Mouse (Mus musculus): Measurements from ENCODE around the gene Frat1. TPM values are rescaled to one million over a fixed set of nuclear protein-coding genes. Genes with fewer than 3 reads are reported as not detected.

Gene Frat1
- total RNA-seq (2021), result 10 to 100 TPM; 17.8 to 22.3 TPM
- long read RNA-seq, partial matches to known transcripts, result 0 of 1 reads
- long read RNA-seq, other reads (novel, unspliced or antisense), result 0 of 1 reads

GRCm38 (mm10) chr19:41829381-41830105, at the start of gene Frat1:
Gene Frat1 (plus strand): TSS chr19:41829970.
- peak; percentile 88 to 95 for DNase-seq (ENCODE audit: low spot score in 2 of 2)

GRCm38 (mm10) chr19:41786896-41787295, 42.9 kb upstream of the Frat1 start:
- DNase-seq (ENCODE audit: low spot score in 2 of 2), result no peak

DNA sequence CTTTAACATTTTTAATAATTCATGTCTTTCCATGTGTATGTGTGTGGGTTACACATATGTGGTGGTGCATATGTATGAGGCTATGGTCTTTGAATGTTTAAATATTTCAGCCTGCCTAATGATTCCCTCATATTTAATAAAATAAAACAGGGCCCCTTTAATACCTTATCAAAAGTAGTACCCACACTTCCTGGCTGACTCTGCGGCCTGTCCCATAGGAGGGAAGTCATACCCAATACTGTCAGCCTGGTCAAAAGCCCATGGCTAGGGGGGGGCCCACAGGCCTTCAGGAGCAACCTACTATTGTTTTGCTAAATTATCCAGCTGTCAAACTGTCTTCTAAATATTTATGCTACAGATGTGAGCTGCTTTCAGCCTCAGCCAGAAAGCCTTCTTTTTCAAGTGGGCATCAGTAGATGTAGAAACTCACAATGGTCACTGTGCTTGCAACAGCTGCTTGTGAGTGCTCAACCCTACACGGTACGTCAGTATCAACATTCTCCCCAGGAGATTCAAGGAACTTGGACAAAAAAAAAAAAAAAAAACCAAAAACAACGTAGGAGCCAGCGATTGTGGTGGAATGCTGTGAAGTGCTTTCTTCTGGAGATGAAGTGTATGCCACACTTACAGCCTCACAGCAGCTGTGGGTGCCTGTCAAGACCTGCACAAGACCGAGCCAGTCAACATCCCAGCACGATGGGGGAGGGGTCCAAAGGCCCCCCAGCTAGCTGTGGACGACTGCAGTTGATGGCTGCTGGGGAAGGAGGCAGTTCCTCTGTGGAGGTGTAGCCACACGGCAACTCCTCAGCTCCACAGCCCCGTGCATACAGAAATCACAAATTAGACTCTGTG, 40.4 kb upstream of the Frat1 start:
- no peak for DNase-seq (ENCODE audit: low spot score in 2 of 2)

DNA sequence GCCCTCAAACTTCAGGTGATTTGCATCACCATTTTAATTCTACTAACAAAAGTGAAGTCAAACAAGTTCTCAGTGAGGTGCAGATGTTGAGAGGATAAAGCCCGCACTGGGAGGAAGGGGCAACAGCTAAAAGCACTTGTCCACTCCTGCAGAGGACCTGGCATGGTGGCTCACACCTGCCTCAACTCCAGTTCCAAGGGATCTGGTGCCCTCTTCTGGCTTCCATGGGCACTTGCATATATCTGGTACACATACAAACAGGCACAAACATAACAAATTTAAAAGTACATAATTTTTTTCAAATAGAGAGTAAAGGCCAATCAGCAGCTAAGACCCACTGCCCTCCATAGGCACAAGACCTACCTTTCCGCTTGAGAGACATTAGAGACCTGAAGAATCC, 38.4 kb upstream of the Frat1 start:
- no peak for DNase-seq (ENCODE audit: low spot score in 2 of 2)

DNA sequence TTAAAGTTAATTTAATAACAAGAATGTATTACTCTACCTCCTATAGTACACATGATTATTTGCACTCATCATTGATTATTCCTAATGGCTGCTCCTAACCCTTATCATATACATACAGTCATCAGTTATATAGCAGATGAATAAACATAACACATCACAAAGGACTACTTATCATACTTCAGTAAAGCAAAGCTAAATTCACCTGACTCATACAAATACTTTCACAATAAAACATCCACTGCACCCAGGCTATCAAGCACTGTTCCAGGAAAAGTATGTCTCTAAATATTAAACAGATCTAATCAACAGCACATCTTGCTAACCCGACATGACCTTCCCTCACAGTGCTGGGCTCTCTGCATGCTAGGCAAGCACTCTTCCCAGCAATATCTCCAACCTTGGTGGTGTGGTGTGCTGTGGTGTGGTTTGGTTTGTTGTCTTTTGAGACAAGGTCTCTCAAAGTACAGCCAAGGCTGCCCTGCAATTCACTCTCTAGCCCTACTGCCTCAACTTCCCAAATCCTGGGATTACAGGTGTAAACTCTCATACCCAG, 36.8 kb upstream of the Frat1 start:
- no peak for DNase-seq (ENCODE audit: low spot score in 2 of 2)

DNA sequence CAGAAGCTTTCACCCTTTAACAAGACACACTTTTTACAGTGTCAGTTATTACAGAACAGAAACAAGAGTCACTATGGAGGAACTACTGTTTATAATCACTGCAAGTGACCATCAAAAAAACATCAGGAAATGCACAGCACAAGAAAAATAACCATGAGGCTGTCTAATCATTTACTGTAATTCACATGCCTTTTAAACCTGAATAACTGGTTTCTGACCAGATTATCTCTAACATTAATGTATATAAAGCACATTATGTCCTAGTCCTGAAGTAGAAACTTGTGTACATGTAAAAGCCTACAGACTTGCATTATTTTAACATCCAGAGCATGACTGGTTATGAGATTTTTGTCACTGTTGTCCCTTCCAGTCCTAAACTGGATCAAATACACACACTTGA, 35.8 kb upstream of the Frat1 start:
- DNase-seq (ENCODE audit: low spot score in 2 of 2), result no peak

GRCm38 (mm10) chr19:41794901-41795300, 34.9 kb upstream of the Frat1 start:
- DNase-seq (ENCODE audit: low spot score in 2 of 2), result no peak

- DNase-seq (ENCODE audit: low spot score in 2 of 2), result no peak
Measured at GRCm38 (mm10) chr19:41796148-41796760, 33.5 kb upstream of the Frat1 start.

GRCm38 (mm10) chr19:41796789-41797327, 32.9 kb upstream of the Frat1 start:
- no peak for DNase-seq (ENCODE audit: low spot score in 2 of 2)

DNA sequence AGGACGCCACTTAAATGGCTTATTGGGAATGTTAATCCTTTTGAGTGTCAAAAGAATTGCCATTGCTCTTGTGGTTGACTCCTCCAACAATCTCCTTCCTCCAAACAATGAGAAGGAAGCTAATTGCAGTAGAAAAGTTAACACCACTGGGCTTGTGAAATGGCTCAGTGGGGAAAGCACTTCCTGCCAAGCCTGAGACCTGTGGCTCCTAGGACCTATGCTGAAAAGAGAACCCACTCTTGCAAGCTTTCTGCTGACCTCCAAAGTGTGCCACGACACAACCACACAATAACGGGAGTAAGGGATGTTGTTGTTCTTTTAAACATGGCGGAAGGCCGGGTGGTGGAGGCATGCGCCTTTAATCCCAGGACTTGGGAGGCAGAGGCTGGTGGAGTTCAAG, 32.2 kb upstream of the Frat1 start:
- DNase-seq (ENCODE audit: low spot score in 2 of 2), result no peak

DNA sequence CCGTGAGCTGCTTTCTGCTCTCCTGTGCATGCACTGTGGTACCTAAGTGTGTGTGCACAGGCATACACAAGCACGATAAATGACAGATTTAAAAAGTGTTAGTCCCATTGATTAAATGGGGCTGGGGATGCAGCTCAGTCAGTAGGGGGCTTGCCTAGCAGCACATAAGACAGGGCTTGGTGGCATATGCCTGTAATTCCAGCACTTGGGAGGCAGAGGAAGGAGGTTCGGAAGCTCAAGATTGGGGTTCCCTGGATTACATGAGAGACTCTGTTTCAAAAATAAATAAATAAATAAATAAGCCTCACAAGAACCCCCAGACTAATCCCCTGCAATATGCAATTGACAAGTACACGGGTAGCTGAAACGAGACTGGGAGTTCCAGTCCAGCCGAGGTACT, 29.3 kb upstream of the Frat1 start:
- DNase-seq (ENCODE audit: low spot score in 2 of 2), result no peak

DNA sequence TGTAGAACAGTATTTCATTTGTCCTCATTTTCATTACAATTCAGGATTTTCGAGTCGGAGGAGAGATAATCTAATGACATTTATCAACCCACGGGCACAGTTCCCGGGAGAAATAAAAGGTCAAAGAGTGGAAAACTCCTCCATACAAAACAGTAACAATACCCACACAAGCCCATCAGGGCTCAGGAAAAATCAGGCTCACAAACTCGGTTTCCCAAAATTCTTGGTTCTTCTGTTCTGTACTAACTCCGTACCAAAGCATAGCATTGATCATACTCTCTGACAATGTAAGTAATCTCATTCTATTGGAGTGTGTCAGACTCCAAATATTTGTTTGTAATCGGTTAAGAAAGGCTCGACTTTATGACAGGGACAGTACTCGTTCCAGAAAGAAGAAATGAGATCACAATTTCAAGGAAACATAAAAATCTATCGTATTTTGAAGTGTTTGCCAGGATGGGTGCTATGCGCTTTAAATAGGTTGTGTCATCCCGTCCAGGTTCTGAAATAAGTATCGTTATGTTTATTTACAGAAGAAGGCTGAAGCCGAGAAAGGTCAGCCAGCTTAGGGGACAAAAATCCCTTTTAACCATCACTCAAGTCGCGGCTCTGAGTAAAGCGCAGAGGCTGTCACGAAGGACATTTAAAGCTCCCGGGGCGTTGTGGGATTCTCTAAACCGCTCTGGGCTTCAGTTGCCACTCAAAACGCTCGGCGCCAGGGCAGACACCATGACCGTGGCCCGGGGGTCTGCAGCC, 28.6 kb upstream of the Frat1 start:
- DNase-seq (ENCODE audit: low spot score in 2 of 2), result peak in 1 of 2 experiments; percentile 9

DNA sequence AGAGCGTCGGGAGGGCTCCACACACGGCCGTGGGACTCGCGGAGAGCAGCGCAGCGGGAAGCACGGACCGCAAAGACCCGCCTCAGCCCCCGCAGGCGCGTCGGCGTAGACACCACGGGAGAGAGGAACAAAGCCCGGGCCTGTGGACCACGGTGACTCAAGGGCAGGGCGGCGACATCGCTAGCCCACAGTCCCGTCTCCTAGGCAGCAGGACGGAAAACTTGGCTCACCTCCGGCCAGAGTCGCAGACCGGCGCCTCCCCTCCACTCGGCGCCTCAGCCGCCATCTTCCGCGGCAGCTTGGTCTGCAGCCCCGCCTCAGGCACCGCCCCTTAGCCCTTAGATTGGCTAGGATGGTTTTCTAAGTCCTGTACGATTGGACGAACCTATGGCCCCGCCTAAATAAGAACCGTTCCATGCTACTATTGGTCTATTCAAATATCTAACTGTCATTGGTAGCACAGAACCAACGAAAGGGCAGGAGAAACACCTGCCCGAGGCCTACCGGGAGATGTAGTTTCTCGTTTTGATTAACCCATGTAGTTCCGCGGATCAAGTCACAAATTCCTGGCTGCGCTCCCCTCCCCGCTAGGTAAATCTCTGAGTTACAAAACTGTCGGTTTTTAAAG, 27.9 kb upstream of the Frat1 start, which contains the start of gene Arhgap19:
Arhgap19 (minus strand) TSS at position 306 of the 628 bp plus-strand sequence.
- DNase-seq (ENCODE audit: low spot score in 2 of 2), result peak; percentile 85 to 95

DNA sequence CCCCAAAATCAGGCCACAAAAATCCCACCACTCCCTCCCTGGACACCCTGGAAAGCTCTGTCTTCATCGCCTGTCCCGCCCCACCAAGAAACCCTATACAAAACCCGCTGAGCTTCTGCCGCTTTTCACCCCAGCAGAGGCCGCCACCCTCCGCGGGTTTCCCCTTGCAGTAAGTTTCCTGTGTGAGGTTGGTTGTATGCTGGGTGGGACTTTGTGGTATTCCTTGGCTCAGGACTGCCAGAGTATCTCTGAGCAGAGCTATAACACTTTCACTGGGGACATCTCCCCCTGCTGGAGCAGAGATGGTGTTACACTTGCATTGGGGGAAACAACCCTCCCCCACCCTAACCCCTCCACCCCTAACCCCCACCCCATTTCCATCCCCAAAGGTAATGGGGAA, 26.4 kb upstream of the Frat1 start:
- DNase-seq (ENCODE audit: low spot score in 2 of 2), result no peak

DNA sequence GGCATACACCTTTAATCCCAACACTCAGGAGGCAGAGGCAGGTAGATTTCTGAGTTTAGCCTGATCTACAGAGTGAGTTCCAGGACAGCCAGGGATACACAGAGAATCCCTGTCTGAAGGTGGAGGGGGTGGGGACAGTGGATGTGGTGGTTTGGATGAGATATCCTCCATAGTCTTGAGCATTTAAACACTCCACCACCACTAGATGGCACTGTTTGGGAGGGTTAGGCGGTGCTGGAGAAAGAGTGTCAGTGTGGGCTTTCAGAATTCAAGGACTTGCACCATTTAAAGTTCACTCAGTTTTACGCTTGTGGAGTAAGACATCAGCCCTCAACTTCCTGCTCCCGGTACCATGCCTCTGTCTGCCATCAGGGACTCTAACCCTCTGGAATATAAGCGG, 23.9 kb upstream of the Frat1 start:
- DNase-seq (ENCODE audit: low spot score in 2 of 2), result no peak

GRCm38 (mm10) chr19:41807497-41807896, 22.3 kb upstream of the Frat1 start:
- no peak for DNase-seq (ENCODE audit: low spot score in 2 of 2)

DNA sequence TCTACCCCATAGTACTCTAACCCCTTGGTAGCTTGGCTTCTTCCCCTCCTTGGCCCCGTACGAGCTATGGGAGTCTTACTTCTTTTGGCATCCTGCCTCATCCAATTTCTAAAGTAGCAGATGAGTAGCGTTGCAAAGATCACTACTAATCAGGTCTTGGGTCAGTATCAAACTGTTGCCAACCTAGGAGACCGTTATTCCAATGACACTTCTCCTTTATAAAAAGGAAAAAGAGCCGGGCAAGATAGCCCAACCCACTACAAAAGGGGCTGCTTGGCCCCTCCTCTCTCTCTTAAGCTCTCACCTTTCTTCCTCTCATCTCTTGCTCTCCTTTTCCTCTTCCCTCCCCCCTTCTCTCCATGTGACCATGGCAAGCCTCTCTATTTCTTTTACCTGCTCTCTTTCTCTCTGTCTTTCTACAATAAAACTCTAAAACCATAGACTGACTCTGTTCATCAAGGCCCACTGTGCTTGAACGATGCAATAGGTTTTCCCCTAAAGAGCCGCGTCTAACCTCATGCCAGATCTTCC, 21.6 kb upstream of the Frat1 start:
- DNase-seq (ENCODE audit: low spot score in 2 of 2), result no peak

GRCm38 (mm10) chr19:41810074-41810473, 19.7 kb upstream of the Frat1 start:
- no peak for DNase-seq (ENCODE audit: low spot score in 2 of 2)

DNA sequence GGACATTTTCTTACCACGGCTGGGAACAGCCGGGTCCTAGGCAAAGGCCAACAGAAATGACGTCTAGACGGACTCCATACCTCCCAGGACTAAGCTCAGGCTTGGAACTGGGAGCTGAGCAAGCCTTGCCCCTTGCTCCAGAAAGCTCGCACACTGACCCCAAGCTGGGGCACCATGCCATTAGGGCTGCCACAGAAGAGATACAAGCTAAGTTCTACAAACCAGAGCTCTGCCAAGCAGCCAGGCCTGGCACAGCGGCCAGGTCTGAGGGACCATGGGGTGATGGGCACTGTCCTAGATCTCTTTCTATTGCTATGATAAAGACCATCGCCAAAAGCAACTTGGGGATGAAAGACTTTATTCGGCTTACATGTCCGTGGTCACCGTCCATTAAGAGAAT, 17.2 kb upstream of the Frat1 start:
- DNase-seq (ENCODE audit: low spot score in 2 of 2), result no peak

DNA sequence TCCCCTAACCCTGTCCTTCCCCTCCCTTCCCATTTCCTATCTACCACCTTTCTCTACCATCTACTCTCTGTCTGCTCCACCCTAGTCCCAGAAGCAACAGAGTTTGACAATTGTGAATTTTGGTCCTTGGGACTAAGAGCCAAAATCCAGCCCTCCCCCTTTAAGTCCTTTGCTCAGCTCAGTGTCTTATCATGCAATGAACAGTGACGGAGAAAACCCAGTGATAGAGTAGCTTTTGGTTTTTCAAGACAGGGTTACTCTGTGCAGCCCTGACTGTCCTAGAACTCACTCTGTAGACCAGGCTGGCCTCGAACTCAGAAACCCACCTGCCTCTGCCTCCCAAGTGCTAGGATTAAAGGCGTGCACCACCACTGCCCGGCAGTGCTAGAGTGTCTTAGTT, 16.4 kb upstream of the Frat1 start:
- no peak for DNase-seq (ENCODE audit: low spot score in 2 of 2)
